Mouse (Mus musculus) MEL (cell line): ENCODE data around the gene Rgs12. TPM values are rescaled to one million over a fixed set of nuclear protein-coding genes. Genes with fewer than 3 reads are reported as not detected.

Experiments used
- DNase-seq: peaks from one replicate; pipeline ENCODE4 v3.0.0; 2011; ENCODE audit warnings: low read depth, low spot score
- H3K27ac ChIP-seq: 2 replicates; pipeline ENCODE4 v1.5.1; 2012; ENCODE audit warnings: low read depth, mild to moderate bottlenecking, control low read depth, low read length, moderate library complexity; ENCODE audit not compliant: control insufficient read depth
- H3K27me3 ChIP-seq, 2 experiments: fragments of 150-350 bp in 1 of 2; sonication (generic) in 1 of 2; 2 replicates each; pipeline ENCODE4 v1.6.1; 2012; ENCODE audit warnings: low read length in 2 of 2, mild to moderate bottlenecking in 2 of 2, improper control_type of control experiment in 1 of 2, moderate library complexity in 1 of 2; ENCODE audit not compliant: insufficient read depth in 2 of 2, control insufficient read depth in 1 of 2
- H3K36me3 ChIP-seq, 2 experiments: 2 replicates each; pipeline ENCODE4 v1.6.1; 2012 to 2014; ENCODE audit warnings: low read length in 2 of 2, improper control_type of control experiment in 1 of 2, inconsistent platforms in 1 of 2, mild to moderate bottlenecking in 1 of 2; ENCODE audit not compliant: insufficient read depth in 2 of 2, control insufficient read depth in 1 of 2
- H3K4me1 ChIP-seq, 2 experiments: fragments of 150-350 bp in 1 of 2; sonication (generic) in 1 of 2; 2 replicates each; pipeline ENCODE4 v1.6.1; 2012; ENCODE audit warnings: low read length in 2 of 2, improper control_type of control experiment in 1 of 2, mild to moderate bottlenecking in 1 of 2; ENCODE audit not compliant: insufficient read depth in 2 of 2, control insufficient read depth in 1 of 2
- H3K4me3 ChIP-seq, 2 experiments: fragments of 150-350 bp in 1 of 2; sonication (generic) in 1 of 2; 2 replicates each; pipeline ENCODE4 v1.5.1; 2012; ENCODE audit warnings: low read depth in 2 of 2, low read length in 2 of 2, mild to moderate bottlenecking in 2 of 2, moderate library complexity in 2 of 2, control low read depth in 1 of 2, improper control_type of control experiment in 1 of 2; ENCODE audit not compliant: control insufficient read depth in 1 of 2, insufficient read depth in 1 of 2
- H3K79me2 ChIP-seq: 2 replicates; pipeline ENCODE4 v1.6.1; 2012; ENCODE audit warnings: mild to moderate bottlenecking, low read length, moderate library complexity; ENCODE audit not compliant: control insufficient read depth, poor library complexity, insufficient read depth
- H3K9ac ChIP-seq: 2 replicates; pipeline ENCODE4 v1.6.1; 2012; ENCODE audit warnings: low read depth, mild to moderate bottlenecking, control low read depth, low read length, moderate library complexity; ENCODE audit not compliant: control insufficient read depth, poor library complexity, severe bottlenecking
- H3K9me3 ChIP-seq: fragments of 150-350 bp; sonication (generic); replicated peaks from 2 replicates; pipeline ENCODE4 v1.6.1; 2012; ENCODE audit warnings: mild to moderate bottlenecking, low read length, improper control_type of control experiment, moderate library complexity; ENCODE audit not compliant: insufficient read depth
- BHLHE40 ChIP-seq: IDR thresholded peaks from 2 replicates; pipeline ENCODE4 v1.6.1; 2012; ENCODE audit warnings: low read depth, mild to moderate bottlenecking, inconsistent platforms, low read length, improper control_type of control experiment, borderline replicate concordance
- E2F4 ChIP-seq: IDR thresholded peaks from 2 replicates; pipeline ENCODE4 v1.6.1; 2011; ENCODE audit warnings: low read depth, low read length, improper control_type of control experiment, borderline replicate concordance
- EP300 ChIP-seq, 2 experiments: IDR thresholded peaks; 2 replicates each; pipeline ENCODE4 v1.6.1; 2011; ENCODE audit warnings: improper control_type of control experiment in 2 of 2, low read length in 2 of 2, low read depth in 1 of 2, mild to moderate bottlenecking in 1 of 2
- HCFC1 ChIP-seq: IDR thresholded peaks from 2 replicates; pipeline ENCODE4 v1.6.1; 2012; ENCODE audit warnings: low read depth, mild to moderate bottlenecking, inconsistent platforms, low read length, improper control_type of control experiment, moderate library complexity
- JUND ChIP-seq: IDR thresholded peaks from 2 replicates; pipeline ENCODE4 v1.6.1; 2011; ENCODE audit warnings: low read depth, mild to moderate bottlenecking, improper control_type of control experiment, low read length
- MAFK ChIP-seq: IDR thresholded peaks from 2 replicates; pipeline ENCODE4 v1.6.1; 2011; ENCODE audit warnings: low read depth, mild to moderate bottlenecking, low read length, improper control_type of control experiment, borderline replicate concordance
- MAX ChIP-seq: IDR thresholded peaks from 2 replicates; pipeline ENCODE4 v1.6.1; 2011; ENCODE audit warnings: low read length, improper control_type of control experiment
- MAZ ChIP-seq: IDR thresholded peaks from 2 replicates; pipeline ENCODE4 v1.6.1; 2012; ENCODE audit warnings: low read depth, mild to moderate bottlenecking, inconsistent platforms, low read length, improper control_type of control experiment
- MEF2A ChIP-seq: IDR thresholded peaks from 2 replicates; pipeline ENCODE4 v1.6.1; 2014; ENCODE audit warnings: low read depth, mild to moderate bottlenecking, inconsistent platforms, low read length, improper control_type of control experiment; ENCODE audit not compliant: poor library complexity, insufficient replicate concordance, severe bottlenecking; ENCODE audit errors: extremely low read depth
- NELFE ChIP-seq: IDR thresholded peaks from 2 replicates; pipeline ENCODE4 v1.6.1; 2011; ENCODE audit warnings: low read depth, low read length, improper control_type of control experiment
- NRF1 ChIP-seq: IDR thresholded peaks from 2 replicates; pipeline ENCODE4 v1.6.1; 2014; ENCODE audit warnings: low read depth, mild to moderate bottlenecking, inconsistent platforms, low read length, improper control_type of control experiment, moderate library complexity; ENCODE audit not compliant: poor library complexity, insufficient read depth, severe bottlenecking
- POLR2A ChIP-seq, 2 experiments: IDR thresholded peaks; 2 replicates each; pipeline ENCODE4 v1.6.1; 2011 to 2012; ENCODE audit warnings: low read length in 2 of 2, mild to moderate bottlenecking in 2 of 2, control low read depth in 1 of 2, improper control_type of control experiment in 1 of 2, low read depth in 1 of 2, moderate library complexity in 1 of 2; ENCODE audit not compliant: control insufficient read depth in 1 of 2, insufficient read depth in 1 of 2, poor library complexity in 1 of 2
- RCOR1 ChIP-seq: IDR thresholded peaks from 2 replicates; pipeline ENCODE4 v1.6.1; 2012; ENCODE audit warnings: low read depth, mild to moderate bottlenecking, inconsistent platforms, low read length, improper control_type of control experiment
- SIN3A ChIP-seq: IDR thresholded peaks from 2 replicates; pipeline ENCODE4 v1.6.1; 2012; ENCODE audit warnings: low read length, improper control_type of control experiment, inconsistent platforms
- SMC3 ChIP-seq: IDR thresholded peaks from 2 replicates; pipeline ENCODE4 v1.6.1; 2011; ENCODE audit warnings: low read depth, low read length, improper control_type of control experiment
- TAL1 ChIP-seq: IDR thresholded peaks from 2 replicates; pipeline ENCODE4 v1.6.1; 2012; ENCODE audit warnings: mild to moderate bottlenecking, inconsistent platforms, low read length, moderate library complexity, mixed read lengths
- TBP ChIP-seq: IDR thresholded peaks from 2 replicates; pipeline ENCODE4 v1.8.0; 2011; ENCODE audit warnings: low read depth, low read length, improper control_type of control experiment
- TCF12 ChIP-seq: IDR thresholded peaks from 2 replicates; pipeline ENCODE4 v1.6.1; 2014; ENCODE audit warnings: low read depth, mild to moderate bottlenecking, inconsistent platforms, low read length, improper control_type of control experiment, moderate library complexity
- USF2 ChIP-seq, 2 experiments: IDR thresholded peaks; 2 replicates each; pipeline ENCODE4 v1.6.1; 2011 to 2012; ENCODE audit warnings: improper control_type of control experiment in 2 of 2, low read length in 2 of 2, borderline replicate concordance in 1 of 2, inconsistent platforms in 1 of 2, low read depth in 1 of 2, mild to moderate bottlenecking in 1 of 2; ENCODE audit not compliant: insufficient read depth in 1 of 2
- ZC3H11A ChIP-seq: IDR thresholded peaks from 2 replicates; pipeline ENCODE4 v1.6.1; 2012; ENCODE audit warnings: low read depth, mild to moderate bottlenecking, inconsistent platforms, low read length, improper control_type of control experiment
- ZKSCAN1 ChIP-seq: IDR thresholded peaks from 2 replicates; pipeline ENCODE4 v1.6.1; 2012; ENCODE audit warnings: low read depth, mild to moderate bottlenecking, inconsistent platforms, low read length, improper control_type of control experiment, moderate library complexity
- ZMIZ1 ChIP-seq: IDR thresholded peaks from 2 replicates; pipeline ENCODE4 v1.6.1; 2012; ENCODE audit warnings: low read depth, mild to moderate bottlenecking, inconsistent platforms, low read length, improper control_type of control experiment, moderate library complexity
- polyA plus RNA-seq, 2 experiments: library from polyadenylated mRNA; stranded (reverse) in 1 of 2; unstranded in 1 of 2; fragments of >175 nt in 1 of 2; fragments of >200 nt in 1 of 2; gene quantifications; 2 replicates each; pipeline versions ENCODE4 v1.2.1 to v1.2.4; 2012; ENCODE audit warnings: low replicate concordance in 2 of 2, low read depth in 1 of 2; ENCODE audit not compliant: insufficient read length in 2 of 2, insufficient read depth in 1 of 2, missing spikeins in 1 of 2
- total RNA-seq: library from RNA; depleted of rRNA; stranded (reverse); fragments of 300-350 nt; gene quantifications from 2 replicates; pipeline ENCODE4 v1.2.3, GENCODE M21; 2012

The Rgs12 gene
- total and polyA plus RNA-seq, 3 experiments = 11.9 to 15.4 TPM; not detected in 1

GRCm38 (mm10) chr5:35011156-35011923 is 62.1 kb downstream of the Rgs12 start:
- no peak overlapping the region for H3K27ac ChIP-seq
- H3K36me3 ChIP-seq = peaks cover 0 to 3% of the 10 kb centered on the region in 2 experiments; a peak in 1 of 4 replicates
- TF ChIP-seq MAFK = no peak
- TF ChIP-seq E2F4 = no peak
- peaks cover 0 to 6% of the 10 kb centered on the region in 2 experiments; a peak in 2 of 4 replicates for H3K4me1 ChIP-seq
- no peaks in the 10 kb centered on the region for H3K27me3 ChIP-seq
- no peak overlapping the region for H3K4me3 ChIP-seq
- H3K79me2 ChIP-seq = no peaks in the 10 kb centered on the region
- no peaks in the 10 kb centered on the region for H3K9me3 ChIP-seq
- no peak for DNase-seq
- H3K9ac ChIP-seq = no peak overlapping the region

- Histone ChIP-seq H3K4me3 (no peak overlapping the region), H3K79me2 (no peaks in the 10 kb centered on the region), H3K27ac (no peak overlapping the region), H3K4me1 (peaks cover 0 to 5% of the 10 kb centered on the region in 2 experiments; a peak in 2 of 4 replicates), H3K36me3 (peaks cover 0 to 3% of the 10 kb centered on the region in 2 experiments; a peak in 1 of 4 replicates), H3K27me3 (no peaks in the 10 kb centered on the region), H3K9ac (no peak overlapping the region), H3K9me3 (no peaks in the 10 kb centered on the region)
- TF ChIP-seq JUND = no peak
- no peak for TF ChIP-seq TBP
- TF ChIP-seq NRF1 = no peak
- TF ChIP-seq RCOR1 = no peak
- no peak for TF ChIP-seq POLR2A (IDR thresholded peaks at IDR 0.05; ENCODE audit: control insufficient read depth in 1 of 2, insufficient read depth in 1 of 2, low read depth in 1 of 2, low read length in 2 of 2, poor library complexity in 1 of 2)
- no peak for TF ChIP-seq BHLHE40
- DNase-seq = no peak
These were observed 64.8 kb downstream of the Rgs12 start for GRCm38 (mm10) chr5:35014036-35014435.

GRCm38 (mm10) chr5:35019673-35020300 is 70.5 kb downstream of the Rgs12 start:
- TF ChIP-seq SIN3A = no peak
- no peak for TF ChIP-seq JUND
- TF ChIP-seq MAX = no peak
- TF ChIP-seq EP300 (IDR thresholded peaks at IDR 0.05; ENCODE audit: low read depth in 1 of 2, low read length in 2 of 2) = no peak
- TF ChIP-seq NELFE = no peak
- no peak for TF ChIP-seq TCF12
- no peak for TF ChIP-seq HCFC1
- TF ChIP-seq TAL1 = no peak
- TF ChIP-seq USF2 (IDR thresholded peaks at IDR 0.05; ENCODE audit: borderline replicate concordance in 1 of 2, insufficient read depth in 1 of 2, low read depth in 1 of 2, low read length in 2 of 2) = no peak
- no peak for TF ChIP-seq ZMIZ1
- no peak for TF ChIP-seq TBP
- TF ChIP-seq MEF2A = no peak
- TF ChIP-seq E2F4 = no peak
- TF ChIP-seq SMC3 = no peak
- no peak for TF ChIP-seq ZKSCAN1
- no peak for TF ChIP-seq NRF1
- TF ChIP-seq MAZ = no peak
- TF ChIP-seq MAFK = no peak
- no peak for TF ChIP-seq ZC3H11A
- TF ChIP-seq BHLHE40 = no peak
- H3K4me3 ChIP-seq = no peak overlapping the region
- no peaks in the 10 kb centered on the region for H3K36me3 ChIP-seq
- H3K79me2 ChIP-seq = no peaks in the 10 kb centered on the region
- no peak overlapping the region for H3K9ac ChIP-seq
- no peaks in the 10 kb centered on the region for H3K9me3 ChIP-seq
- no peak for DNase-seq
- no peak overlapping the region for H3K27ac ChIP-seq
- H3K27me3 ChIP-seq = no peaks in the 10 kb centered on the region
- H3K4me1 ChIP-seq = no peaks in the 10 kb centered on the region
